Mouse (Mus musculus) thymus, postnatal 10 days (tissue): ENCODE results near the gene Adgrv1.
"Not testable (repeated sequence)": the region's sequence is repeated elsewhere in the genome, so short reads cannot be mapped to it uniquely, and the experiment has no call there.

ENCODE experiments used
- DNase-seq, 2 experiments: peaks; one replicate each; pipeline ENCODE4 v3.0.0; 2021; ENCODE audit warnings: low spot score in 2 of 2

Gene Adgrv1

DNA sequence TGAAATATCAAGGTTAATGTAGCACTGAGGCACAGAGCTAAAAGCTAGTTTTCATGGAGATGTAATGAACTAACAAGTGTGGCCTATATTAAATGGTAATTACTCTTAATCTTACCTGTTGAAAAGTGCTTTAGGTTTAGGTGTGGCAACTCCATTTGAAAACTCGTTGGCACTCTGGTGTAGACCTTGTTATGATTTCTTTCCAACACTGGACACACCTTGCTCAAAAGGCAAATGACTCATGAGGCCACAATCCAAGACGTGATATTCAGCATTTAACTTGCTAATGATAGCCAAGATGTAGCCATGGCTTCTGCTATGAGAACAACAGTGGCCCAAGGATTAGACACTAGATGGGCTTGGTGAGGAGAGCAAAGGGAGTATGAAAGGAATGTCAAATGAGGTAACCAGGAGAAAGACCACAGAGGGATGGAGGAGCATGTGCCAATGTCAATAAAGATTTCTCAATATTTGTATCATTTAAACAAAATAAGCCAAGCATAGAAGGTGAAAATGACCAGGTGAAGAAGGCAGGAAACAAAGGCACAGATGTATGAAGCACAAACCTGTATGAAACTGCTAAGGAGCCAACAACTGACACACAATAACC lies 289.9 kb downstream of the Adgrv1 start:
- DNase-seq, result no peak

DNA sequence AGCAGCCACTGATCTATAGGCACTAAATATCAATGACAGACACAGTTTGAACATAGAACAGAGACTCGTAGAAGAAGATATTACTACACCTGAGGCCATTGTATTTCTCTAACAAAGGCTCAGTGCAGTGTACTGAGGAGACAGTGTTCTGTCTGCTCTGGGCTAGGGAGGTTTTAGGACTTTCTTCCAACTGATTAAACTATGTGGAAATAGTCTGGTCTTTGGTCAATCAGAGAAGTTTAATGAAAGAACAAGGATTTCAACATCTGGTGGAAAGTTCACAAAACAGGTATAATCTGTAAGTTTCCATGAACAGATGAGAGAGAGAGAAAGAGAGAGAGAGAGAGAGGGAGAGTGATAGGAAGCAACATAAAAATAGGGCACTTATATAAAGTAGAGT lies 297.7 kb downstream of the Adgrv1 start:
- no peak for DNase-seq

DNA sequence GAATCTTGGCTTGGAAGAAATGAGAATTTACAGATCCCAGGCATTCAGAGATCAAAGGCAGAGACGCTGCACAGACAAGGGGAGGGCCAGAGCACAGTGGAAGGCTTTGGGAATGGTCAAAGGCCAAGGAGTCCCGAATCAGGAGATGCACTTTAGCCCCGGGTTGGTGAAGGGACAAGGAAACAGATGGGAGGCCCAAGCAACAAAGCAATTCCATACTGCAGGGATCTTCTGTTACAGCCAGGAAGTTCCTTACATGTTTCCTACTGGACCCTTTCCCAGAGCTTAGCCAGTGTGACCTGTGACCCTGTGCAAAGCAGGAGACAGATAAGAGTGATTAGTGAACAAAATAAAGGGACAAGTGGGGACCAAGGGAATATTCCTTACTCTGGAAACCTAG lies 300.9 kb downstream of the Adgrv1 start:
- DNase-seq, result no peak

DNA sequence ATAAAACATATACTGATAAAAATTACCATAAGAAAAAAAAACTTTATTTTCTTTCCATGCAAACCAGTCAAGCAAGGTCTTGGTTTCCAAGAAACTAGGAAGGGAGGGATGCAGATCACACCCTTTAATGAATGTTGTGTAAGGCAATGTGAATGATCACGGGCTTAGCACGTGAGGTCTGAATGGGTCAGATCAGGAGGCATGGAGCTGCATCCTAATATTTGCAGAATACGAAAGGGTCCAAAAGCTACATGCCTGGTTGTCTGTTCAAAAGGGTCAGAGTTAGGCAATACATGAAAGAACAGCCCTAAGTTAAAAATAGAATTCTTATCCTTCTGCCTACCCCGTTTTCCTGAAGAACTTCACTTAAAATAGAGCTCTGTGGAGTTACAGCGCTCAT lies 303.2 kb downstream of the Adgrv1 start:
- no peak for DNase-seq

DNA sequence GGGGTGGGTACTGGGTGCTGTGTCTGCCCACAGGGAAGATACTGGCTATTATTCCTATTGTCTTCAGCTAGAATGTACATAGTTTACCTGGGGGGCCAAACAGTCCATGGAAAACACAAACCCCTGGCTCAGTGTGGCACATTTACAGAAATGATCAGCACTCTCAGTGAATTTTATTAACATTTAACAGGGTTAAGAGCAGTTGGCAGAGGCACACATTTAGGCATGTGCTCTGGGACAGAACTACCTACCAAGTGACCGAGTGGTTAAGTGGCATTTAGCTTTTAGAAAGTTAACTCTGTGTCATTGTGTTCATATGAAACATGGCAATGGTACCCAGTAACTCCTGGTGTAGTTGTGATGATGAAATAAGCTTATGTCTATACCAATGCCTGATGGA lies 304.8 kb downstream of the Adgrv1 start:
- DNase-seq, result no peak

DNA sequence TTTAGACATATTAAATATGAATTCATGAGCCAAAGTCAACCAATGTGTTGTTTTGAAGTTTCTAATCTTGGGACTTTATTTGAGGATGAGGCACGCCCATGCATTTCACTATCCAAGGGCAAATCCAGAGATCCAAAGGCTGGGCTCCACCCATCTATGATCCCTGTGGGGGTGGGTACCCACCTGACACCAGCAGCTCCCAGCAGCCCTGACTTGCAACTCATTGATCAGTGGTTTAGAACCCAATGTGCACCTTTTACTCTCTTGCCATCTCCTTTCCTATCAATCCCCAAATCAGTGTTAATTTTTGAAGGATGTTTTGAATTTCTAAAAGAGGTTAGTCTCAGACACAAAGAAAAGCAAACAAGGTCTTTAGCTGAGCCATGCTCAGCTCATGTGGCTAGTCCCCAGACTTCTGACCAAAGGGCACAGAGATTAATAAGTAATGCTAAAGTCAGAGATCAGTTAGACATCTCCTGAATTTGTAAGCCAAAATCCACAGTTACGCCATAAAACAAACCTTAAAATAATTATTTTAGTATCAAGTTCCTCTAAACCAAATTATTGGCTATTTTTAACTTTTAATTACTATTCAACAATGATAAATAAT lies 307.2 kb downstream of the Adgrv1 start:
- DNase-seq, result no peak

DNA sequence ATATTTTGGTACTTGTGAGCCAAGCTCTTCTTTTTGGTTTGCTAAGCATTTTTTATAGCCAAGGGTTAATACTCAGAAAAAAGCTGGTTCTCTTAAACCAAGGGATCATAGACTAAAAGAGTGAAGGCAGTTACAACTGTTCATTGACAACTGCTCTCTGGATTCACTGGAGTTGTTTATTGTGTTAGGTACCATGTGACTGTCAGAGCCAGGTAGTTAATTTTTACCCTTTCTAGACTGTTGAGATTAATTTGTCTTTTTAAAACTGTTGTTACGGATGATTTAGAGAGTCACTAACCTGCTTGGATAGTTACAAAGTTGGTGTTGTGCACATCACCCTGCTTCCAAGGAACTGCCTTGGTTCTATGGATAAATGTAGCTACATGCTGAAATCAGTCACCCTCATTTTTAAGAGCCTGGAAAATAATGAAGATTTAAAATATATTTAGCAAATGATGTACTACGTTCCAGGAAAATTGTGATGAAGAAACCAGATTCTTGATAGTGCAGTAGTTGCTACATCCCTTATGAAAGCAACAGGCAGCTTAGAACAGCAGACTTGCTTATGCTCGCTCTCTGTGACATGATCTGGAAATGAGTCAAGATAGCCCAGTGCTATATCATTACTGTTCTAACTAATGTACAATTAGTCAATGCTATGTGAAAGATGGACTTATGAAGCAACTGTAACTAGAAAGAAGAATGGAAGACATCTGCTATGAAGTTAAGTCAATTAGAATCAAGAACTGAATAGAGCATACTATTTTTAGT lies 309.2 kb downstream of the Adgrv1 start:
- DNase-seq, result no peak

DNA sequence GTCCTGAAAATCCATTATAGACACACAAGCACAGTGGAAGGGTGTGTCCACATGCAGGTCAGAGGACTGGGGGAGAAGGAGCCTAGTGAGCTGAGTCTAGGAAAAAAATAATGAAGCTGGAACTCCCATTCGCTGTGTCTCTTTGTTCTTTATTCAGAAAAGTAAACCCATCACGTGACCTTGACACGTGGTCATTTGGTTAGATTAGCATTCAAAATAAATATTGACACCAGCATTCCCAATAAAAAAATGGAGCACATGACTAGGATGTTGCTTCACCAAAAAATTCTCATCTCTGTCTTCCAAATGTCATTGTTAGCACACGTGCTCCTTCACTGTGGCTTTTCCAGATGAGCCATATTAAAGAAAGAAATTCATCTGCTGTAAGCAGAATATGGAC lies 316.4 kb downstream of the Adgrv1 start:
- no peak for DNase-seq

DNA sequence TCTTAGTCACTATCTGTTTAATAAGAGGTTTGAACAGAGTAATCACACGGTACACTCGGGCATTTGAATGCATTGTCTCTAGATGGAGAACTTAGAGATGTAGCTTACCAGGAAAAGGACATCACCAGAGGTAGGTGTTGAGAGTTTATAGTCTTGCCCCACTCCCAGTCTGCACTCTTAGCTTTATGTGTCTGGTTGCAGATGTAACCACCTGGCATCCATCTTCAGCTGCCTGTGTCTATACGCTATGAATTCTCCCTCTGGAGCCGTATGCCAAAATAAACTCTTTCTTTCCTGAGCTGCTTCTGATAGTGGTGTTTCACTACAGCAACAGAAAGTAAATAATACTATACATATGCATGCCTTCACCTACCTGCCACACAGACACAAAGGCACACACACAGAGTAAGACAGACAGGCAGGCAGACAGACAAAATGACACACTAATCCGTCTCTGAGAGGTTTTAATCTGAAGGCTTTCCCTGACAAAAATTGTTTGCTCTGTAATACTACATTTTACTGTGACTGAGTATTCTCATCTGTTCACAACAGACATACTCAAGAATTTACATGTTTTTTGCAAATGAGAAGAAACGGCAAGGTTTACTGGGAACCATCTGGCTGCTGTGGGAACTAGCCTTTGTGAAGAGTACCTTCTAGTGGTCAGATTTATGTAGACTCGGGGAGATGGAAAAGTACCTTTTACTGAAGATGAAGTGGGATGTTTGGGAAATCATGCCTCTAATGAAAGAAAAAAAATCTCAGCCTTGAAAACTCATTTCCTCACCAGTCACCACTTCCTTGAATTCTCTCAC lies 318.4 kb downstream of the Adgrv1 start:
- no peak for DNase-seq

DNA sequence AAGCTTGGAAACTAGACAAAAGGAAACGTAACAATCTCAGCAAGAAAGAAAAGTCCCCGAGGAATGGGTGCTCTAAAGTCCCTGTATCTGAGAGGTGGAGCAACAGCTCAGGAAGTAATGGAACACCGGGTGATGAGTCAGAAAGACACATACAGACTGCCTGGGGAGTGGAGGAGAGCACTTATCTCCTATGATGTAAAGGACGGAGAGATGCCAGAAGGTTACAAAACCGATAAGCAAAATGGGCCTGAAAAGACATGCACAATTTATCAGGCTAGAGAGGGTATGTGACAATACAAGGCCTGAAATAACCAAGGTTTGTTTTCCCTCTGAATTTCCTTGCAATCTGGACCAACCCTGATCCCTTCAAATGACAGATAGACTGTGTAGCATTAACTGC lies 320.8 kb downstream of the Adgrv1 start:
- no peak for DNase-seq

DNA sequence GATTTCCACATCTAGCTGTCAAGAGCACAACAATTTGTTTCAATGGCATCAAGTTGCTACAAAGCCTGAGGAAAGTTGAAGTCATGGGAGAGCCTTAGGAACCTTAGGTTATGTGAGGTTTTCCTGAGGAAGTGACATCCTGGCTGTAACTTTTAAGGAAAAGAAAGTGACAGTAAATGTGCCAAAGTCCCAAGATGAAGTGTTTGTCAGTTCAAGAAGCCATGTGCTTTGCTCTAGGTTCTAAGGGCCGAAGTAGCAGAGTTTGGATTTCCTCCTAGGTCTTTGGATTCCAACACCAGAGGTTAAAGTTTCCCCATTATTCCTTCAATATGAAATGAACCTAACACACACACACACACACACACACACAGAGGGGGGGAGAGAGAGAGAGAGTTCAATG lies 332.1 kb downstream of the Adgrv1 start:
- no peak for DNase-seq

DNA sequence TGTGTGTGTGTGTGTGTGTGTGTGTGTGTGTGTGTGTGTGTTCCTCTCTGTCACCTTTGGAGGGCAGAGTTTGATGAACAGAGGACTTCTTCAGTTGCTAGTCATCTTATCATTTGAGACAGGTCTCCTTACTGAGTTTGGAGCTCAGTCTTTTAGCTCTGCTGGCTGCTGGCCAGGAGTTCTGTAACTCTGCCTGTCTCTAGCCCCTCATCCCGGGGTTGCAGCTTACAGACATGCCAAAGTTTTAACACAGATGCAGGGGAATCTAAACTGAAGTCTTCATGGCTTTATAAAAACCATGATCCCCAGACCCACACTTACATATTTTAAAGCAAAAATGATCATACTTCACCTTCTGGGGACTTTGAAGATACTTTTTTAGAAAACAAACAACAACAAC lies 338.8 kb downstream of the Adgrv1 start:
- no peak for DNase-seq

DNA sequence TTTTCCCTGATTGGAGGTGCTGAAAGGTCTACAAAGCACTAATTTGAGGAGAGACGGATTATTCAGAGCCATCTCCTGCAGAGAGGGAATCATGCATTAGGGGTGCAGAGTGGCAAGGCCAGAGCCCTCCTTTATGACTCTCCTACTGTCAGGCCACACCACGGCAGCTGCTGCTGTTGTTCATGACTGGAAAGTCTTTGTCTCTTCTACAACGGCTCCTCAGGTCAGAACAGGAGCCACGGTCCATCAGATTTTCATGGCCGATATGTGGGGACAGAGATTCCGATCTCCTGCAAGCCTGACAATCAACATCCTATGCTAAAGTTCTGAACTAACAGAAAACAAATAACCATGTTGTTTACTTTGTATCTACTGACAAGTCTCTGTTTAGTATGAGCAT lies 350.8 kb downstream of the Adgrv1 start:
- DNase-seq, result no peak

DNA sequence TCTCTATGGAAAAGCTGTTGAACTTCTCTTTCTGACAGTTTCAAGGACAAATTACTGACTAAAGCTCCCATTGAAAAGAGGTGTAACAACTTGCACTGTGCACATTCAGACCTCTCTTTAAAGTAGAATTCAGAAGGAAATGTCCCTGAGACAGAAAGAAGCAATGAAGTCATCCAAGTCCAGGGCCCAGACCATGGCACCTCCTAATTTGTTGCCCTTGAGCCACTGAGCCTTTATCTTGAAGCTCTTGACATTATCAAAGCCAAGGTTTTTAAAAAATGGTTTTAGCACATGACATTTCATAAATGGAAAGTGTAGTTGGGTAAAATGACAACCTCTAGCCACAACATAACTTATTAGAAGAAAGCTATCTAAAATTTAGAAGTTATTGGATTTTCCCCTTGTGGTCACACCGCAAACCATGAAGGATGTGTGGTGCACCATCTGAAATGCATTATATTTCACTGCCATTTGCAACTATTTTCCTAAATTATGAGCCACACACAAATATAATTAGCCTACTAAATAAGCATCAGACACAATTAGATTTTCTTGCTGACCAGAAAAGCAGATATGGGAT lies 352.2 kb downstream of the Adgrv1 start:
- DNase-seq, result no peak

DNA sequence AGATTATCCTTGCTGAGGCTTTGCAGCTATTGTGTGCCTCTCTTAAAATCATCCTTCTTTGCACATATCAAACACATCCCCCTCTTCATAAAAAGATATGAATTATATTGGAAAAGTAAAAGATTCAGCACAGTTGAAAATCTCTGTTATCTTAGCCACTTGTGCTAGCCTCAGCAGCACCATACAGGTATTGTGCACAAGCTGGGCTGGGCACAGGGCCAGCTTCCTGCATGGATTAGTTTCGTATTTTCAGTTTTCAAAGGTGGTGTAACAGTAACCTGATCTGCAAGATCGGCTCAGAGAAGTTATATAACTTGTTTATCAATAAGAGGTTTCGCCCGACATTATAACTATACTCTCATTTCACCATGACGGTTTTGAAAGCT lies 353.6 kb downstream of the Adgrv1 start:
- no peak for DNase-seq

DNA sequence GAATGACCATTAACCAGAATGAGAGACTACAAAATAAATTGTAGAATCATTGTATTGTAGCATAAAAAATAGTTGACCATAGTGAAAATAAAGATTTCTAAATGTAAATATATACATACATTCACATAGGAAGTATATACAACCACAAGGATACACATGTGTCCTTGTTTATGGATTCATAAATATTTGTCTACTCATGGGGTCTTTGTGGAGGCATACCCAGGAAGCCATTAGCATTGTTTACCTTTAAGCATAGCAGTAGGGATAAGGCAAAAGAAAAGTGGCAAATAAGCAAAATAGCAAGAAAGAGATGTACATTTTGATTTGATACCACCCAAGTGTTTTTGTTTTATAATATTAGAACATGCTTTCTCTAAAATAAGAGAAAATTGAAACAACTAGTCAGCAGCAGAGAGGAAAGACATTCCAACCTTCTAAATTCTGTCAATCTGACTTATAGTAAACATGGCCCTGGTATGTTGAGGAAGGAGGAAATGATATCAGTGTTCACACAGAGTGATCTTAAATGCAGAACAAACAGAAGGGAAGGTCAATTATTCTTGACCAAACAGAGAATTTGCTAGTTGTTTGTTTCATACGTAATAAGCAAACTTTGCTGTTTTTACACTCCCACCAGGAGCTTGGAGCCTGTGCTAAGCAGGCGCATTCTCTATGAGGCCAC lies 354.1 kb downstream of the Adgrv1 start:
- no peak for DNase-seq

DNA sequence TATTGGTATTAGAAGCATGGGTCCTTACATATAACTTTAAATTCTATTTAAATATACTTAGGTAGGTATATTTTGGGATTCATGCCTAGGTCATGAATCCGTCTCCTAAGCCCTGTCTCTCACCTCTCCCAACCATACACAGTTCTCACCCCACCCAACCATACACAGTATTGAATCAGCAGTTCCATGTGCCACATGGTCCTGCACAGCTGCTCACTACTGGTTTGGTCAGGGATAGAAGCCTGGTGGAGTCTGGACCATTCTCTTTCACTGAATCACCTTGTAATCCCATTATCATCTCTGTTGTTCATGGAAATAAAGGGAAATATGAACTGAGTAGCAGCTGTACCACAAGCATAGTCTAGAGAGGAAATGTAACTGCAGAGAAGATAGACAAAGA lies 359.1 kb downstream of the Adgrv1 start:
- no peak for DNase-seq

DNA sequence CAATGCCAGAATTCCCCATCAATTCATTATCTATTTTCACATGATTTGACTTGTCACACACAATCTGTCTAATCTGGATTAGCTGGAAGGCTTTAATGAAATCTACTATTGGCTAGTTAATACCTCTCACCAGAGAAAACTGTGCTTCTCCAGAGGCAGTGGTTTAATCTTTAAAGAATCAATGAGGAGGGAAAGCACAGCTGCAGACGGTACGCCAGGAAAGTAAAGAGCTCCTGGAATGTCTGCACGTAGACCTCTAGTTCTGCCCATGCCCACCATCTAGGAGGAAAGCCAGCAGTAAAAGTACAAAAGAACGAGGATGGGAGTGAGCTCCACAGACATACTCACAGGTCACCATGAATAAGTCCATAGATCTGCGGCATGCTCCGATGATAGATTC lies 362.6 kb downstream of the Adgrv1 start:
- DNase-seq, result no peak

DNA sequence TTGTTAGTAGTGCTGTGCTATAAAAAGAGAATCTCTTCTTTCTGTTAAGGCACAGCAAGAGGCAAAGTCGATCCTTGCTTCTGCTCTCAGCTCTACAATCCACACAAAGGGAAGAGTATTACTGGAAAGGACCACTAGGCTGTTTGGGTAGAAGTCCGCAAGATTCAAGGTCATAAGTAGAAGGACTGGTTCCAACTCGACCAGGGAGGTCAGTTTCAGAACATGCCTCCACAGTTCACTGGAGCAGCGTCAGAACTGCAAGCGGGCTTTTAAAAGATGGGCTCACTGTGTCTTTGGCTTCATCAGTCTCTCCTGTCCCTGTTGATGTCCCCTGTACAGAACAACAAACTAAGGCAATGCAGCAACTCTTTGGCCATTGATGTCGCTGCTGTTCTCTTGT lies 363.9 kb downstream of the Adgrv1 start:
- DNase-seq, result no peak

DNA sequence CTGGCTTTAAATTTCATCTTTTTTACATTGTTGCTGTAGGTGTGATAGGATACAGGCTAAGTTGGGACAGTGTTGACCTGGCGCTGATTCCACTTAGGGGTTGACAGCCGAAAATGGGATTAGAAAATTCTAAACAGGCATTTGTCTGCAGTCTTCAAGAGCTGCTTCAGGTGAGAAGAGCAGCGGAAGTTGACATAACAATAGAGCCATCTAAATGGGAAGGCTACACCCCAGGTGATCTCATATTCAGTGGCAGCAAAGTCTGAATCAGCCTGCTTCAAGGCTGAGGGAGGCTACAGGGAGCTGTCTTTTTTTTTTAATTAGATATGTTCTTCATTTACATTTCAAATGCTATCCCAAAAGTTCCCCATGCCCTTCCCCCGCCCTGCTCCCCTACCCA lies 365.5 kb downstream of the Adgrv1 start:
- not testable (repeated sequence) for DNase-seq

DNA sequence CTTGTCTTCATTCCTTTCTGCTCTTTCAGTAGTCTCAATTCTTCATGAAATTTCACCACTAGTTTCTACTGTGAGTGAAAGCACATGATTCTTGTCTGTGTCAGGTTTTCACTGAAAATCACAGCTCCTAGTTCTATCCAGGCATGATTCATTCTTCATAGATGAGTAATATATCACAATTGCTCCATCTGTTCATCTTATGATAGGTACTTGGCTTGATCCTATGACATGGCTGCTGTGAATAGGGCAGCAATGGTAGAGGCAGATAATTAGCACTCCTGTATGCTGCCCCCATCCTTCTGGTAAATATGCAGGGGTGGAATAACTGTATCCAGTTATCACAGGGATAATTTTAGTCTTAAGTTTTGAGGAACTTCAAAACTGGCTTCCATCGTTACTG lies 368.5 kb downstream of the Adgrv1 start:
- no peak for DNase-seq

DNA sequence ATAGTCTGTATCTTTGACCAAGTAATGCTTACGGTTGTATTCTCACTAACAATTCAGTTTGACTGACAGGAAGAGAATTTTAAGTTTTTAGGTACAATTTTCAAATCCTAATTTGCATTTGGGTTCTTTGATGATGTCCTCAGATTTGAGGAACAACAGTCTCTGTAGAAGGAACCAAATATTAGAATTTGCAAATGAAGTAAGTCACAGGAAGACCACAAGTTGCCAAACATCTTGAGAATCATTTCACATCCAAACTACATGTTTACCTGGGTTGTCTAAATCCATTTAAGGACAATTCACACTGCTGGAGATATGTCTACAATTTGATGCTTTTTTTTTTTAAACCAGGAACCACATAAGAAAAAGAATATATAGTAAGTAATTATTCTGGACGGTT lies 391.8 kb downstream of the Adgrv1 start:
- DNase-seq, result no peak
